Mouse (Mus musculus): Measurements from ENCODE around the gene Ctbs.

The Ctbs gene

GRCm38 (mm10) chr3:146433681-146434350, 15.8 kb upstream of the Ctbs start:
- DNase-seq (ENCODE audit: low spot score) = no peak

- DNase-seq (ENCODE audit: low spot score) = no peak
These were observed 14.9 kb upstream of the Ctbs start for GRCm38 (mm10) chr3:146434686-146435085.

GRCm38 (mm10) chr3:146435533-146435932, 14.1 kb upstream of the Ctbs start:
- DNase-seq (ENCODE audit: low spot score) = no peak

GRCm38 (mm10) chr3:146436114-146436513, 13.5 kb upstream of the Ctbs start:
- no peak for DNase-seq (ENCODE audit: low spot score)

GRCm38 (mm10) chr3:146440011-146440410, 9.6 kb upstream of the Ctbs start:
- DNase-seq (ENCODE audit: low spot score) = no peak

- DNase-seq (ENCODE audit: low spot score) = no peak
These were observed 9.2 kb upstream of the Ctbs start for GRCm38 (mm10) chr3:146440422-146440821.

- DNase-seq (ENCODE audit: low spot score) = no peak
These were observed 7.1 kb upstream of the Ctbs start for GRCm38 (mm10) chr3:146442484-146442883.

GRCm38 (mm10) chr3:146442936-146443335, 6.7 kb upstream of the Ctbs start:
- DNase-seq (ENCODE audit: low spot score) = no peak

- no peak for DNase-seq (ENCODE audit: low spot score)
These were observed 6.2 kb upstream of the Ctbs start for GRCm38 (mm10) chr3:146443380-146443779.

- no peak for DNase-seq (ENCODE audit: low spot score)
These were observed 4.7 kb upstream of the Ctbs start for GRCm38 (mm10) chr3:146444880-146445279.

GRCm38 (mm10) chr3:146447156-146447555, 2.4 kb upstream of the Ctbs start:
- DNase-seq (ENCODE audit: low spot score) = no peak

GRCm38 (mm10) chr3:146447598-146447997, 2.0 kb upstream of the Ctbs start:
- no peak for DNase-seq (ENCODE audit: low spot score)

GRCm38 (mm10) chr3:146448372-146448771, 1.2 kb upstream of the Ctbs start:
- DNase-seq (ENCODE audit: low spot score) = no peak

- DNase-seq (ENCODE audit: low spot score) = no peak
These were observed 626 bp upstream of the Ctbs start for GRCm38 (mm10) chr3:146448969-146449368.

GRCm38 (mm10) chr3:146450371-146450841, 811 bp downstream of the Ctbs start:
- DNase-seq (ENCODE audit: low spot score) = peak; percentile 76

- no peak for DNase-seq (ENCODE audit: low spot score)
These were observed 1.8 kb downstream of the Ctbs start for GRCm38 (mm10) chr3:146451375-146451774.

- no peak for DNase-seq (ENCODE audit: low spot score)
These were observed 13.3 kb downstream of the Ctbs start for GRCm38 (mm10) chr3:146462939-146463338.

GRCm38 (mm10) chr3:146469226-146469625, 19.6 kb downstream of the Ctbs start:
- DNase-seq (ENCODE audit: low spot score) = no peak

- DNase-seq (ENCODE audit: low spot score) = no peak
These were observed 23.1 kb downstream of the Ctbs start for GRCm38 (mm10) chr3:146472657-146473056.

GRCm38 (mm10) chr3:146473741-146474140, 24.1 kb downstream of the Ctbs start:
- no peak for DNase-seq (ENCODE audit: low spot score)

GRCm38 (mm10) chr3:146474428-146474827, 24.8 kb downstream of the Ctbs start:
- no peak for DNase-seq (ENCODE audit: low spot score)

GRCm38 (mm10) chr3:146482044-146482443, 32.4 kb downstream of the Ctbs start:
- no peak for DNase-seq (ENCODE audit: low spot score)

- no peak for DNase-seq (ENCODE audit: low spot score)
These were observed 36.9 kb downstream of the Ctbs start for GRCm38 (mm10) chr3:146486464-146486863.

GRCm38 (mm10) chr3:146494941-146495340, 45.3 kb downstream of the Ctbs start:
- no peak for DNase-seq (ENCODE audit: low spot score)

Data from ovary, postnatal 10 days (tissue).